Mouse (Mus musculus) thymus, postnatal 0 days (tissue): ENCODE measurements around the gene Bfsp1. TPM values are rescaled to one million over a fixed set of nuclear protein-coding genes. Genes with fewer than 3 reads are reported as not detected.

Source experiments
- DNase-seq: peaks from one replicate; pipeline ENCODE4 v3.0.0-alpha.2; 2015; ENCODE audit warnings: low spot score
- polyA plus RNA-seq: library from polyadenylated mRNA; unstranded; fragments of >200 nt; fragmentation: Nextera tagmentation; extraction: Ambion mirVana; gene quantifications from 2 replicates; pipeline ENCODE4 v1.2.1, GENCODE M21; 2015

Bfsp1 gene
- polyA plus RNA-seq, 1 experiment from 2014 or later = 0.66 TPM

- no peak for DNase-seq
These were observed 61.9 kb downstream of the Bfsp1 start for GRCm38 (mm10) chr2:143801097-143801496.

GRCm38 (mm10) chr2:143796335-143797013 lies 66.5 kb downstream of the Bfsp1 start:
- no peak for DNase-seq

- DNase-seq = no peak
These were observed 67.1 kb downstream of the Bfsp1 start for GRCm38 (mm10) chr2:143795858-143796257.

GRCm38 (mm10) chr2:143789911-143790310 lies 73.1 kb downstream of the Bfsp1 start:
- no peak for DNase-seq

- no peak for DNase-seq
These were observed 82.7 kb downstream of the Bfsp1 start for GRCm38 (mm10) chr2:143780310-143780709.

Other genes with a start within 250 kb of the Bfsp1 start
- 205 and 225 TPM in 2 replicates for gene Dstn, start 52.1 kb upstream of the Bfsp1 start, polyA plus RNA-seq
- gene Rrbp1, start 148.1 kb upstream of the Bfsp1 start, polyA plus RNA-seq = 26.3 and 34.4 TPM in 2 replicates
- not detected in 2 replicates for gene Banf2, start 169.9 kb upstream of the Bfsp1 start, polyA plus RNA-seq